Mouse (Mus musculus) kidney, postnatal 4 days (tissue): ENCODE measurements around the gene 0610030E20Rik.
A peak's percentile ranks its signal among the peaks of the same experiment; 100 is the strongest.

Experiments
- DNase-seq, 2 experiments: peaks; one replicate each; pipeline ENCODE4 v3.0.0; 2021; ENCODE audit warnings: mixed read lengths in 2 of 2

Gene 0610030E20Rik

GRCm38 (mm10) chr6:72350214-72350613, 3.1 kb downstream of the 0610030E20Rik start:
- no peak for DNase-seq

GRCm38 (mm10) chr6:72352636-72353405, 5.7 kb downstream of the 0610030E20Rik start:
- DNase-seq = no peak

- no peak for DNase-seq
Observed at GRCm38 (mm10) chr6:72354025-72354424, 6.9 kb downstream of the 0610030E20Rik start.

- peak; percentile 89 to 94 for DNase-seq
Observed at GRCm38 (mm10) chr6:72355066-72355911, 8.2 kb downstream of the 0610030E20Rik start, which contains the start of gene Tmem150a. Gene Tmem150a, plus strand, starts transcription at chr6:72355447.

- no peak for DNase-seq
Observed at GRCm38 (mm10) chr6:72356001-72356532, 8.9 kb downstream of the 0610030E20Rik start.

- DNase-seq = no peak
Observed at GRCm38 (mm10) chr6:72357164-72358079, 10.3 kb downstream of the 0610030E20Rik start.

- DNase-seq = no peak
Observed at GRCm38 (mm10) chr6:72358086-72358764, 11.1 kb downstream of the 0610030E20Rik start.

- DNase-seq = no peak
Observed at GRCm38 (mm10) chr6:72359343-72359742, 12.2 kb downstream of the 0610030E20Rik start.

- DNase-seq = no peak
Observed at GRCm38 (mm10) chr6:72359891-72360598, 12.9 kb downstream of the 0610030E20Rik start.

- peak; percentile 57 to 68 for DNase-seq
Observed at GRCm38 (mm10) chr6:72360599-72360935, 13.4 kb downstream of the 0610030E20Rik start.

- no peak for DNase-seq
Observed at GRCm38 (mm10) chr6:72361121-72361551, 14.0 kb downstream of the 0610030E20Rik start.

GRCm38 (mm10) chr6:72362132-72363028, 15.3 kb downstream of the 0610030E20Rik start:
- DNase-seq = peak; percentile 92 to 96

GRCm38 (mm10) chr6:72364009-72364408, 16.9 kb downstream of the 0610030E20Rik start:
- no peak for DNase-seq

- DNase-seq = no peak
Observed at GRCm38 (mm10) chr6:72364985-72365384, 17.9 kb downstream of the 0610030E20Rik start.

GRCm38 (mm10) chr6:72366304-72366703, 19.2 kb downstream of the 0610030E20Rik start:
- no peak for DNase-seq

GRCm38 (mm10) chr6:72366844-72367443, 19.8 kb downstream of the 0610030E20Rik start, which contains the start of gene Rnf181:
Gene Rnf181, minus strand, starts transcription at chr6:72366956.
- no peak for DNase-seq

GRCm38 (mm10) chr6:72367460-72367974, 20.4 kb downstream of the 0610030E20Rik start:
- DNase-seq = no peak

- no peak for DNase-seq
Observed at GRCm38 (mm10) chr6:72369557-72369956, 22.4 kb downstream of the 0610030E20Rik start.

- no peak for DNase-seq
Observed at GRCm38 (mm10) chr6:72370091-72370490, 23.0 kb downstream of the 0610030E20Rik start.
